Mouse (Mus musculus): ENCODE results near the gene Snx33. TPM values are rescaled to one million over a fixed set of nuclear protein-coding genes. Genes with fewer than 3 reads are reported as not detected.

Gene Snx33
- total RNA-seq, 2 experiments from 2014 or later, result 3.4 to 5.4 TPM

Other genes starting within 250 kb of the Snx33 start
- under 1 TPM; 0.21 to 0.41 TPM for gene Lingo1, start 131.9 kb downstream of the Snx33 start, total RNA-seq (2021)
- under 1 TPM in 1 of 2 experiments, not detected in 1; 0.67 TPM for gene Odf3l1, start 63.7 kb downstream of the Snx33 start, total RNA-seq (2021)
- gene Cspg4, start 63.3 kb downstream of the Snx33 start, total RNA-seq (2021), result 1 to 10 TPM; 6.5 to 9.4 TPM
- 10 to 100 TPM; 45.1 to 45.3 TPM for gene Imp3, start 9.1 kb upstream of the Snx33 start, total RNA-seq (2021)
- gene Snupn, start 22.5 kb upstream of the Snx33 start, total RNA-seq (2021), result 1 to 10 TPM; 7.0 to 9.1 TPM
- gene Ptpn9, start 66.6 kb upstream of the Snx33 start, total RNA-seq (2021), result 1 to 10 TPM; 4.4 to 5.4 TPM
- gene Sin3a, start 143.7 kb upstream of the Snx33 start, total RNA-seq (2021), result 10 to 100 TPM; 12.5 to 19.6 TPM
- gene Man2c1, start 202.3 kb upstream of the Snx33 start, total RNA-seq (2021), result 10 to 100 TPM; 27.6 to 29.0 TPM
- 1 to 10 TPM; 5.1 to 5.8 TPM for gene Neil1, start 219.9 kb upstream of the Snx33 start, total RNA-seq (2021)
- gene Commd4, start 230.0 kb upstream of the Snx33 start, total RNA-seq (2021), result 10 to 100 TPM; 19.3 to 25.9 TPM

Data from gastrocnemius, postnatal 25 days (tissue).